Mouse (Mus musculus) lung, embryonic 14.5 days (tissue): Measurements from ENCODE around the gene Aldh3b3. TPM values are rescaled to one million over a fixed set of nuclear protein-coding genes. Genes with fewer than 3 reads are reported as not detected.

Experiments used
- ATAC-seq: fragments of 200-750 bp; cut with Nextera tagmentation; 2 replicates; pipeline ENCODE4 v1.8.0; 2017; ENCODE audit warnings: mild to moderate bottlenecking, moderate TSS enrichment, moderate library complexity; ENCODE audit not compliant: insufficient read depth
- DNase-seq: peaks from one replicate; pipeline ENCODE4 v3.0.0-alpha.2; 2015
- H3K27ac ChIP-seq: fragments of 300-500 bp; sonication (generic); 2 replicates; pipeline ENCODE4 v1.5.1; 2014; ENCODE audit warnings: low read depth, mild to moderate bottlenecking, moderate library complexity
- H3K27me3 ChIP-seq: fragments of 300-500 bp; sonication (generic); 2 replicates; pipeline ENCODE4 v1.6.1; 2014; ENCODE audit warnings: low read length, control low read depth; ENCODE audit not compliant: insufficient read depth
- H3K36me3 ChIP-seq: fragments of 300-500 bp; sonication (generic); 2 replicates; pipeline ENCODE4 v1.6.1; 2014; ENCODE audit warnings: control low read depth; ENCODE audit not compliant: insufficient read depth
- H3K4me1 ChIP-seq: fragments of 300-500 bp; sonication (generic); 2 replicates; pipeline ENCODE4 v1.6.1; 2014; ENCODE audit warnings: antibody characterized with exemption, control low read depth; ENCODE audit not compliant: insufficient read depth
- H3K4me2 ChIP-seq: fragments of 300-500 bp; sonication (generic); 2 replicates; pipeline ENCODE4 v1.6.1; 2014; ENCODE audit warnings: mild to moderate bottlenecking
- H3K4me3 ChIP-seq: fragments of 300-500 bp; sonication (generic); 2 replicates; pipeline ENCODE4 v1.5.1; 2014; ENCODE audit warnings: low read depth, low read length
- H3K9ac ChIP-seq: fragments of 300-500 bp; sonication (generic); 2 replicates; pipeline ENCODE4 v1.6.1; 2014
- H3K9me3 ChIP-seq: fragments of 300-500 bp; sonication (generic); 2 replicates; pipeline ENCODE4 v1.6.1; 2016; ENCODE audit warnings: low read depth, low read length, control low read depth
- CTCF ChIP-seq: IDR thresholded peaks from 2 replicates; pipeline ENCODE4 v1.5.1; 2016; ENCODE audit warnings: antibody characterized with exemption, low read depth
- WGBS: fragments of 180-500 bp; shearing (Covaris S2); extraction: QIAGEN DNeasy Blood & Tissue Kit; methylation state at CpG from one replicate; pipeline ENCODE4 v1.1.7; 2014; 5-methylcytosine and 5-hydroxymethylcytosine counted together
- polyA plus RNA-seq: library from polyadenylated mRNA; unstranded; fragments of >200 nt; fragmentation: Nextera tagmentation; extraction: Ambion mirVana; gene quantifications from 2 replicates; pipeline ENCODE4 v1.2.1, GENCODE M21; 2014

Aldh3b3 gene
- polyA plus RNA-seq, 1 experiment from 2014 or later = not detected

DNA sequence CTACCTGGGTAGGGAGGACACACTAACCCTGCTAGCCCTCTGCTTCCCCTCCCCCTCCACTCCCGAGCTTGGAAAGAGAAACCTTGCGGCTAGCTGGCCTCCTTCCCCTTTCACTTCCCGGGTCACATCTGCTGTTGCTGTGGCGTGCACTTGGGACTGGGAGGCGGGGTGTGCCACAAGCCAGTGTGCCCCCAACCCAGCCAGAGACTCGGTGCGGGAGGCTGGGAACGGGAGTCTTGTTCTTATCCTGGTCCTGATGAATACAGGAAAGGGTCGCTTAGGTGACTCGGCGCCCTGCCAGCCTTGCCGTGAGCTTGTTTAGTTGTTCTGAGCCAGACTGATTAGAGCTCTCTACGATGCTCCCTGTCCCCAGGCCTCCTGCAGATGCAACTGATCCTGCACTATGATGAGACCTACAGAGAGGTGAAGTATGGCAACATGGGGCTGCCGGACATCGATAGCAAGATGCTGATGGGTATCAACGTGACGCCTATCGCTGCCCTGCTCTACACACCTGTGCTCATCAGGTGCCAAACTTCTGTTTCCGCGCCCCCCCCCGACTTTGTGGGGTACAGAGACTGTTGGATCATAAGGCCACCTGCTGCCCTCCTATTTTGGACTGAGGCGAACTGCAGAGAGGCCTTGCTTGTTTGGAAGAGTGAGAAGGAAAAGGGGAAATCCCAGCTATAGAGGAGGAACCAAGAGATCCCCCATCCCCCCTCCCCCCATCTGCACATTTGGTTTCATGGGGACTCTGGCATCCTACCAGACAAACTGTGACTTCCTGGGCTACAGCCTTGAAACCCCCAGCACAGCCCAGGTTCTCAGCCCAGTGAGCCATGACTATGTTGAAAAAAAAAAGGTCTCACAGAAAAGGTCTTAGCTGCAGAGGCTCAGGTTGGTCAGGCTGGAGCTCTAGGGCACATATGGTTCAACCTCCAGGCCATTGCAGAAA lies 22.3 kb upstream of the Aldh3b3 start:
- H3K9ac ChIP-seq = peak overlapping the region; percentile 58
- H3K9me3 ChIP-seq = no peaks in the 10 kb centered on the region
- no peak for TF ChIP-seq CTCF
- no peak overlapping the region for H3K27ac ChIP-seq
- peak overlapping the region; percentile 94 for H3K4me2 ChIP-seq
- peak overlapping the region; percentile 50 for H3K4me3 ChIP-seq
- WGBS = 9% methylated on average over 22 of the region's 22 CpGs
- peaks cover 9% of the 10 kb centered on the region for H3K4me1 ChIP-seq
- no peaks in the 10 kb centered on the region for H3K36me3 ChIP-seq
- ATAC-seq = peak; percentile 26
- no peaks in the 10 kb centered on the region for H3K27me3 ChIP-seq
- DNase-seq = peak; percentile 64

DNA sequence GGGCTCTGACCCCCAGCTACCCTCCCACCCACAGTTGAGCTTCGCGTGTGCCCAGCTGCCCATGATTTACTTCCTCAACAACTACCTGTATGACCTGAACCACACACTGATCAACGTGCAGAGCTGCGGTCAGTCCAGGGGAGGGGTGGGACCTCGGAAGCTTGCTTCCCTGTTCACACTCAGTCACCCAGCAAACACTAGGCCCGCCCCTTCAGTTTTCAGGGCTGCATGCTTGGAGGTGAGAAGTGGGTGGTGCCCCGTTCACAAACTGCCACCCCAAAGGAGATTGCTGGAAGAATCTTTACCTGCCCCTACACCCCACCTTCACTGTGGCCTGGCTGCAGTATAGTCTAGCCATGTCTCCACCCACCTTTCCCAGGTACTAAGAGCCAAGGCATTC lies 16.1 kb upstream of the Aldh3b3 start:
- ATAC-seq = no peak

DNA sequence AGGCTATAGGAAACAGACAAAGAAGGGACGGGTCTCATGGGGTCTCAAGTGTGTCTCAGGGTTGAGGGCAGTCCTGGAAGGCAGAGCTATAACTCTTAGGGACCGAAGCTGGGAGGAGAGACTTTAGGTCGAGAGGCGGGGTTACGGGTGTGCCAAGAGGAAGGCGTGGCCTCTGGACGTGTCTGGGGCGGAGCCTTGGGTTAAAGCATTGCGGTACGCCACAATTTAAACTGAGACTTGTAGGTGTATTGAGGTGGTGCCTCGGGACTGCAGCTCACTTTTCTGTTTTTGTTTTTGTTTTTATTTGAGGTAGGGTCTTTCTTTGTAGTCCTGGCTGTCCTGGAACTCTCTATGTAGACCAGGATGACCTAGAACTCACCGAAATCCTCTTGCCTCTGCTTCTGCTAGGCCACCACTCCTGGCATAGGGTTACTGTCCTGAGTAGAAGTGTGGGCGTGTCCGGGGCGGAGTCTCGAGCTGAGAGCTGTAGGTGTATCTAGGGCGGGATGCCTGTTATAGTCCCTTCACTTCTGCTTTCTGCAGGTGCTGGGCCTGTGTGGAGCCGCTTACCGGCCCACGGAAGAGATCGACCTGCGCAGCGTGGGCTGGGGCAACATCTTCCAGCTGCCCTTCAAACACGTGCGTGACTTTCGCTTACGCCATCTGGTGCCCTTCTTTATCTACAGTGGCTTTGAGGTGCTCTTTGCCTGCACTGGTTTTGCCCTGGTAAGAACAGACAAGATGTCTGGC lies 15.3 kb upstream of the Aldh3b3 start:
- no peaks in the 10 kb centered on the region for H3K9me3 ChIP-seq
- no peak overlapping the region for H3K9ac ChIP-seq
- no peak overlapping the region for H3K4me3 ChIP-seq
- peak overlapping the region; percentile 45; the same call in 1 of the 2 replicates for H3K4me2 ChIP-seq
- 17% methylated on average over 27 of the region's 27 CpGs for WGBS
- no peaks in the 10 kb centered on the region for H3K36me3 ChIP-seq
- H3K4me1 ChIP-seq = no peaks in the 10 kb centered on the region
- peak; percentile 38 for DNase-seq
- no peak for TF ChIP-seq CTCF
- H3K27me3 ChIP-seq = no peaks in the 10 kb centered on the region
- no peak; the same call in 1 of the 2 replicates for ATAC-seq
- no peak overlapping the region for H3K27ac ChIP-seq

More for the DNA sequence above, 16.1 kb upstream of the Aldh3b3 start:
- DNase-seq = no peak
- Histone ChIP-seq H3K4me2 (no peak overlapping the region), H3K36me3 (no peaks in the 10 kb centered on the region), H3K27ac (no peak overlapping the region), H3K4me1 (no peaks in the 10 kb centered on the region), H3K9me3 (no peaks in the 10 kb centered on the region), H3K4me3 (no peak overlapping the region), H3K27me3 (no peaks in the 10 kb centered on the region), H3K9ac (no peak overlapping the region)
- 67% methylated on average over 7 of the region's 7 CpGs for WGBS
- no peak for TF ChIP-seq CTCF

DNA sequence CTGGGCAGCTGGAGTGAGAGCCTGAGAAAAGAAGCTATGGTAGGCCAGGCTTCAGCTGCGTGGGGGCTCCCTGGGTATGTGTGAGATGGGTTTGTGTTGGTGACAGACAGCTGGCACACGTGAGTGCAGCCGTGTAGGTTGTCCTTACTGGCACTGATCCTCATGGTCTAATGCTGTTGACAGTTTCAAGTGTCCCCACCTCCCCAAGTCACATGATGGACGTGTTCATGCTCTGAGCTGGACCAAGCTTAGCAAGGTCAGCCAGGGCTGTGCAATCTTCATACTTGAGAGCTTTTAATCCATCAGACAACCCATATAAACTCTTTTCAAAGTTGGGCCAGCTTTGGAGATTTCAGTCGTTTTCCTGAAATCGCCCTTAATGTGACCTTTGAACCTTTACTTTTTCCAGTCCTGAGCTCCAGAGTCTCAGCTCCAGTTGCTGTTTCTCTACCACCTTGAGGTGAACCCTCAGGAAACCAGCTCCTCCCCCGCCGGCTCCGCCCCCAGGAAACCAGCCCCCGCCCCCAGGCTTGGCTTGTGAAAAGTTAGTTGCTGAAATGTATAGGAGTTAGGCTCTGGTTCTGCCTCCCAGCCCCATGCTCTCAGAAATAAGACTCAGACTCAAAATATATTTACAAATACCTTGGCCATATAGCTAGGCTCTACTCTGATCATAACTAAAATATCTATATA lies 12.4 kb upstream of the Aldh3b3 start:
- H3K9ac ChIP-seq = no peak overlapping the region
- ATAC-seq (no peak), DNase-seq (no peak)
- no peak for TF ChIP-seq CTCF
- no peak overlapping the region for H3K4me2 ChIP-seq
- no peaks in the 10 kb centered on the region for H3K27me3 ChIP-seq
- 23% methylated on average over 10 of the region's 10 CpGs for WGBS
- H3K27ac ChIP-seq = no peak overlapping the region
- H3K9me3 ChIP-seq = no peaks in the 10 kb centered on the region
- H3K4me1 ChIP-seq = no peaks in the 10 kb centered on the region
- no peak overlapping the region for H3K4me3 ChIP-seq
- H3K36me3 ChIP-seq = no peaks in the 10 kb centered on the region

DNA sequence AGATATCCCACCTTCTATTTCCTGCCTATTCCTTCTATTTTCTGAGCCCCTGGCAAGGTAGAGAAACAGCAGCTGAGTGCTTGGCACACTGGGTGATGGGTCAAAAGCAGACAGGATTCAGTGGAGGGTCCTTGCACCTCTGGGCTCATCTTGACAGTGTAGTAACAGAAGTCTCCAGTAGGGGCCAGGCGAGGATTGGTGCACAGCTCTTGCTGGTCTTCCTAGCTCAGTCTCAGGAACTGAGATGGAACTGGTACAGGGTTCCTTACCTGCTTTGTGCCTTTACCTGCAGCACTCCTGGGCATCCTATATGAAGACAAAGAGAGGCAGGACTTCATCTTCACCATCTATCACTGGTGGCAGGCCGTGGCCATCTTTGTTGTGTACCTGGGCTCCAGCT lies 11.7 kb upstream of the Aldh3b3 start:
- no peaks in the 10 kb centered on the region for H3K4me1 ChIP-seq
- no peak overlapping the region for H3K4me3 ChIP-seq
- DNase-seq (peak; percentile 86), ATAC-seq (peak; percentile 47; the same call in 1 of the 2 replicates)
- no peak overlapping the region for H3K4me2 ChIP-seq
- TF ChIP-seq CTCF = peak; percentile 96
- H3K9me3 ChIP-seq = no peaks in the 10 kb centered on the region
- no peaks in the 10 kb centered on the region for H3K27me3 ChIP-seq
- H3K36me3 ChIP-seq = no peaks in the 10 kb centered on the region
- H3K27ac ChIP-seq = no peak overlapping the region
- no peak overlapping the region for H3K9ac ChIP-seq
- WGBS = 10% methylated on average over 2 of the region's 2 CpGs

DNA sequence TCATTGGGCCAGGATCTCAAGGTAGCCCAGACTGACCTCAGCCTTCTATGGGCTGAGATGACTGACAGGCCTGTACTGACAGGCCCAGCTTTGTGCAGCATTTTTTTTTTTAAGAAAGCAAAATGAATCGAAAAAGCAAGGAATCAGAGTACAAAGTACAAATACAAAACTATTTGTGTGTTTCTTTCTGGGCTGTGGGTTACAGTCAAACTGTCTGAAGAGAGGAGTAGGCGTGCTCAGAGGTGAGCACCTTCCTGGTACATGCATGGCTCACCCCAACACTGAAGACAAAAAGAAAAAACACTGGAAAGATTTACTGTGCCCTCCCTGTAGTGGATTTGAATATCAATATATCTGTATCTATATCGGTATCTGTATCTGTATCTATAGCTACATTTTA lies 10.6 kb upstream of the Aldh3b3 start:
- no peak overlapping the region for H3K4me2 ChIP-seq
- ATAC-seq (no peak), DNase-seq (no peak)
- no peaks in the 10 kb centered on the region for H3K27me3 ChIP-seq
- H3K4me1 ChIP-seq = no peaks in the 10 kb centered on the region
- H3K27ac ChIP-seq = no peak overlapping the region
- H3K9ac ChIP-seq = no peak overlapping the region
- 79% methylated on average over 3 of the region's 3 CpGs for WGBS
- no peak for TF ChIP-seq CTCF
- no peaks in the 10 kb centered on the region for H3K9me3 ChIP-seq
- H3K36me3 ChIP-seq = no peaks in the 10 kb centered on the region
- no peak overlapping the region for H3K4me3 ChIP-seq
